Mouse (Mus musculus): ENCODE measurements around the gene Gzme. TPM values are rescaled to one million over a fixed set of nuclear protein-coding genes. Genes with fewer than 3 reads are reported as not detected.
"Not testable (repeated sequence)": the region's sequence is repeated elsewhere in the genome, so short reads cannot be mapped to it uniquely, and the experiment has no call there.

The Gzme gene
- polyA plus RNA-seq (2015; fragmentation: Nextera tagmentation; extraction: Ambion mirVana), result not detected in 2 replicates

DNA sequence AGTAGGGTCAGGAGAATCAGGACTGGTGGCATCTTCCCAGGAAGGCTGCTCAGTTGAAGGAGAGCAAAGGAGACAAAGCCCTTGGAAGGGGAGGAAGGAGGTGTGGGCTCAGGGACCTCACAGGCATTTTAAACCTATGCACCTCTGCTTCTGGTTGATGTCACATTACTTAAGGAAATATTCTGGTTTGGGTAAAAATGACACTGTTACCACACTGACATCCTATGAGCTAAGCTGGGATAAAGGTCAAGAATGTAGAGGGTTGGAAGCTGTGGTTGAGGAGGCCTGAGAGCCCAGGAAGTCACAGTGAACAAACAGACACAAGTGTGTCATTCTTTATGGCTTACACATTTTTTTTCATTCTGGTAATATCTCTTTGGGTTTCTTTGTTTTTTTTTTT lies at the start of gene Gzme:
TSS of gene Gzme (minus strand) at position 101 of the 400 bp plus-strand sequence.
- H3K4me2 ChIP-seq (replicated peaks), result no peak within 1 kb of the TSS
- H3K36me3 ChIP-seq, result no peaks in the 10 kb centered on the region
- no peaks in the 10 kb centered on the region for H3K4me1 ChIP-seq (replicated peaks)
- H3K27me3 ChIP-seq (replicated peaks), result no peaks in the 10 kb centered on the region
- H3K9me3 ChIP-seq, result no peaks in the 10 kb centered on the region
- ATAC-seq, result no peak
- no peak within 1 kb of the TSS for H3K9ac ChIP-seq
- H3K27ac ChIP-seq, result no peak within 1 kb of the TSS
- H3K4me3 ChIP-seq (replicated peaks), result no peak within 1 kb of the TSS

DNA sequence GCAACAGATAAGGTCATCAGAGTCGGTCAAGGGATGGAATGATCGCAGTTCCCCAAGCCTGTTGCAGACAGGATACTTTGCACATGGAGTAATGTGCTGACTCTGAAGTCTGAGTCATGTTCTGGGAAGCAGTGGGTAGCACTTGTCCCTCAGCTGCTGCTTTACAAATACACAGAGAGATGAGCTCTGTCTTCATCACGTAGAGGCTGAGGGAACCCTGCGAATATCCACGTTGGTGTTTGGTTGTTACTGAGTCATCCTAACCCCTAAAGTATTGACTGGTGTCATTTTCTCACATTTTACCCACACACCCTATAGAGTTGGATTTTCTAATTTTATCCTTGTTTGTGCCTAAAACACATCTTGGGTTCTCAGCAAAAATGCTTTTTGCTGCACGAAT lies 47.6 kb upstream of the Gzme start:
- WGBS, result 72% methylated on average over 6 of the region's 6 CpGs
- no peak for ATAC-seq
- Histone ChIP-seq H3K4me1 (replicated peaks) (no peaks in the 10 kb centered on the region), H3K4me3 (replicated peaks) (no peak overlapping the region), H3K27ac (no peak overlapping the region), H3K27me3 (replicated peaks) (no peaks in the 10 kb centered on the region), H3K9me3 (no peaks in the 10 kb centered on the region), H3K9ac (no peak overlapping the region), H3K36me3 (no peaks in the 10 kb centered on the region), H3K4me2 (replicated peaks) (no peak overlapping the region)

DNA sequence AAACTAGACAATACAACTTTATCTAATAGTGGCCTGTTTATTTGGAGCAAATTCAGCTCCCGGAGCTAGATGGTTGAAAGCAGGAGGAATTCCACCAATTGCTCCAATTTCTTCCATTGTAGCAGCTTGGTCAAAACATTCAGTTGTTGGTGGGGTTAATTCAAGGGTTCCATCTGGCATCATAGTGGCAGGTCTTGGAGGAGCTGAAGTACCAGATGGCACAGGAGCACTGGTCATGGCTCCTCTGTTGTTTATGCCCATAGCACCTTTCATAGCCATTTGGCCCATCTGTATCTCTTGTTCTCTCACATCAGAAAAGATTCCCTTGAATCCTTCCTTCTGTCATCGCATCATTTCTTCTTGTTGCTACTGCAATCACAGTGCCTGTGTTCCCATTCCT lies 41.7 kb upstream of the Gzme start:
- no peak overlapping the region for H3K9ac ChIP-seq
- no peak overlapping the region for H3K4me2 ChIP-seq (replicated peaks)
- no peaks in the 10 kb centered on the region for H3K27me3 ChIP-seq (replicated peaks)
- ATAC-seq, result no peak
- H3K4me3 ChIP-seq (replicated peaks), result no peak overlapping the region
- H3K27ac ChIP-seq, result no peak overlapping the region
- no peaks in the 10 kb centered on the region for H3K4me1 ChIP-seq (replicated peaks)
- WGBS, result 82% methylated on average over 2 of the region's 2 CpGs
- no peaks in the 10 kb centered on the region for H3K9me3 ChIP-seq
- no peaks in the 10 kb centered on the region for H3K36me3 ChIP-seq

GRCm38 (mm10) chr14:56159479-56159878 lies 39.1 kb upstream of the Gzme start, which contains the start of gene Gzmg:
Gene Gzmg, minus strand, starts transcription at chr14:56159579.
- H3K4me1 ChIP-seq (replicated peaks); H3K27me3 ChIP-seq (replicated peaks); H3K27ac ChIP-seq; H3K36me3 ChIP-seq; ATAC-seq; H3K9ac ChIP-seq; H3K4me3 ChIP-seq (replicated peaks); H3K4me2 ChIP-seq (replicated peaks); H3K9me3 ChIP-seq: not testable (repeated sequence)
- WGBS, result 88% methylated on average over 2 of the region's 2 CpGs

GRCm38 (mm10) chr14:56155340-56155739 lies 34.9 kb upstream of the Gzme start:
- 64% methylated on average over 2 of the region's 2 CpGs for WGBS
- no peak overlapping the region for H3K27ac ChIP-seq
- H3K4me1 ChIP-seq (replicated peaks), result no peaks in the 10 kb centered on the region
- no peaks in the 10 kb centered on the region for H3K27me3 ChIP-seq (replicated peaks)
- no peak overlapping the region for H3K4me2 ChIP-seq (replicated peaks)
- H3K4me3 ChIP-seq (replicated peaks), result no peak overlapping the region
- no peaks in the 10 kb centered on the region for H3K36me3 ChIP-seq
- no peaks in the 10 kb centered on the region for H3K9me3 ChIP-seq
- H3K9ac ChIP-seq, result no peak overlapping the region
- no peak for ATAC-seq

- not testable (repeated sequence) for H3K27me3 ChIP-seq (replicated peaks); H3K9ac ChIP-seq; H3K4me3 ChIP-seq (replicated peaks); H3K27ac ChIP-seq; H3K9me3 ChIP-seq; H3K36me3 ChIP-seq; H3K4me2 ChIP-seq (replicated peaks); H3K4me1 ChIP-seq (replicated peaks); ATAC-seq
- WGBS, result 86% methylated on average over 1 of the region's 1 CpGs
These were observed 13.2 kb upstream of the Gzme start for GRCm38 (mm10) chr14:56133675-56134074.

DNA sequence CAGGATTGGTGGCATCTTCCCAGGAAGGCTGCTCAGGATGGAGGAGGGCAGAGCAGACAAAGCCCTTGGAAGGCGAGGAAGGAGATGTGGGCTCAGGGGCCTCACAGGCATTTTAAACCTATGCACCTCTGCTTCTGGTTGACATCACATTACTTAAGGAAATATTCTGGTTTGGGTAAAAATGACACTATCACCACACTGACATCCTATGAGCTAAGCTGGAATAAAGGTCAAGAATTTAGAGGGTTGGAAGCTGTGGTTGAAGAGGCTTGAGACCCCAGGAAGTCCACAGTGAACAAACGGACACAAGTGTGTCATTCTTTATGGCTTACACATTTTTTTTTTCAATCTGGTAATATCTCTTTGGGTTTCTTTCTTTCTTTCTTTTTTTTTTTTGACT lies 12.1 kb upstream of the Gzme start, which contains the start of gene Gzmd:
TSS of gene Gzmd (minus strand) at position 101 of the 400 bp plus-strand sequence.
- not testable (repeated sequence) for H3K9ac ChIP-seq; H3K36me3 ChIP-seq; H3K27ac ChIP-seq; H3K4me1 ChIP-seq (replicated peaks); H3K4me2 ChIP-seq (replicated peaks); H3K9me3 ChIP-seq; ATAC-seq; H3K27me3 ChIP-seq (replicated peaks); H3K4me3 ChIP-seq (replicated peaks)
- WGBS, result 73% methylated on average over 2 of the region's 2 CpGs

- Histone ChIP-seq H3K4me3 (replicated peaks) (no peak overlapping the region), H3K27ac (no peak overlapping the region), H3K9me3 (no peaks in the 10 kb centered on the region), H3K36me3 (no peaks in the 10 kb centered on the region), H3K9ac (no peak overlapping the region), H3K27me3 (replicated peaks) (no peaks in the 10 kb centered on the region), H3K4me2 (replicated peaks) (no peak overlapping the region), H3K4me1 (replicated peaks) (no peaks in the 10 kb centered on the region)
- ATAC-seq, result no peak
- WGBS, result 54% methylated on average over 3 of the region's 3 CpGs
These were observed 7.9 kb upstream of the Gzme start for GRCm38 (mm10) chr14:56128341-56128740.

- Histone ChIP-seq H3K27me3 (replicated peaks) (no peaks in the 10 kb centered on the region), H3K4me3 (replicated peaks) (no peak overlapping the region), H3K4me1 (replicated peaks) (no peaks in the 10 kb centered on the region), H3K9ac (no peak overlapping the region), H3K36me3 (no peaks in the 10 kb centered on the region), H3K4me2 (replicated peaks) (no peak overlapping the region), H3K27ac (no peak overlapping the region), H3K9me3 (no peaks in the 10 kb centered on the region)
- no peak for ATAC-seq
- WGBS, result 84% methylated on average over 3 of the region's 3 CpGs
These were observed 3.1 kb upstream of the Gzme start for GRCm38 (mm10) chr14:56123516-56123915.

GRCm38 (mm10) chr14:56115531-56116310 lies 4.7 kb downstream of the Gzme start:
- H3K36me3 ChIP-seq; H3K27ac ChIP-seq; H3K9me3 ChIP-seq; H3K4me1 ChIP-seq (replicated peaks); H3K4me3 ChIP-seq (replicated peaks); H3K27me3 ChIP-seq (replicated peaks); H3K9ac ChIP-seq; H3K4me2 ChIP-seq (replicated peaks); ATAC-seq: not testable (repeated sequence)
- WGBS, result 89% methylated on average over 33 of the region's 33 CpGs

DNA sequence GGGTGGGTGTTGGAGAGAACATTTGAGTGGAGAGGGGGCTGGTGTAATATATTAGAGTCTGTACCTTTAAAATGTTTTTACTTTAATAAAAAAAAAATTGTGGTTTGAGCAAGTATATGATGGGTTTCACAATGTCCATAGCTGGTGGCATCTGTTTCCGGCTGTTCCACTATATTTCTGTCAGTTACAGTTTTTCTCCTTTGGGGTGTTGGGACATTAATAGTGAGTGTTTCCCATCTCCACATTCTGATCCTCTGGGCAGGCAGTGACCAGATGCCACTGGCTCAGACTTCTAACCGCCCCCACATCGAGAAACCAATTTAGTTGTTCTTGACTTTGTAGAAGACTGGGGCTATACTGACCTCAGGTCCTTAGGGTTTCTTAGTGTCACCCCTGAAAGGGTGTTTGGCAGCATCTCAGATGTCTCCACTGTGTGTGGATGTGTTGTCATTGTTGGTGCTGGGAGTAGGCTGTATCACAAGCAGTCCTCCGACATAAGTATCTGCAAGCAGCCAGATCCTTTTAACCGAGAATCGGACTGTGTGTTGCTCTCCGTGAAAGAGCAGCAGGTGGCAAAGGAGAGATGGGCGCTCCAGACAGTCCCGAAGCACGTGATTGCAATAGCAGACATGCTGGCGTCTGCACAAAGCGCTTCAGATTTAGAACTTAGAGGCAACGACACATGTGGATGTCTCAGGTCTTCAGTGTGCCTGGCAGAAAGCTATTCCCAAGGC lies 14.8 kb downstream of the Gzme start:
- H3K4me1 ChIP-seq (replicated peaks), result no peaks in the 10 kb centered on the region
- no peaks in the 10 kb centered on the region for H3K9me3 ChIP-seq
- ATAC-seq, result no peak
- H3K4me2 ChIP-seq (replicated peaks), result no peak overlapping the region
- no peak overlapping the region for H3K4me3 ChIP-seq (replicated peaks)
- H3K36me3 ChIP-seq, result no peaks in the 10 kb centered on the region
- 84% methylated on average over 13 of the region's 13 CpGs for WGBS
- no peaks in the 10 kb centered on the region for H3K27me3 ChIP-seq (replicated peaks)
- H3K27ac ChIP-seq, result no peak overlapping the region
- no peak overlapping the region for H3K9ac ChIP-seq

DNA sequence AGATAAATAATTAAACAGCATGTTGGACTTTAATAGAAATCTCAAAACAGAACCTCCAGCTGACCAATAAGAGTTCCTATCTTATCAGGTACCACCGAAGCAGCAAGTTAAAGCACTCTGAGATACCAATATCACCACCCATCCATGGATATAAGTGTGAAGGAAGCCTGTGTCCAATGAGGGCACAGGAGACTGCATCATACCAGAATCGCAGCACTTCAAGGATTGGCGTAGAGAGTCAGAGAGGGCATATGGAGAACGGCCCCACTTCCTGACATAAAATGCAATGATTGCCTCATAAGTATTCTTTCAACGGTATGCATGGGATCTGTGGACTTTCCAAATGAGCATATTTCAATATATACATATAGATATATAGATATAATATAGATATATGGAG lies 15.4 kb downstream of the Gzme start:
- Histone ChIP-seq H3K27me3 (replicated peaks) (no peaks in the 10 kb centered on the region), H3K27ac (no peak overlapping the region), H3K4me3 (replicated peaks) (no peak overlapping the region), H3K36me3 (no peaks in the 10 kb centered on the region), H3K9ac (no peak overlapping the region), H3K4me1 (replicated peaks) (no peaks in the 10 kb centered on the region), H3K4me2 (replicated peaks) (no peak overlapping the region), H3K9me3 (no peaks in the 10 kb centered on the region)
- 78% methylated on average over 5 of the region's 5 CpGs for WGBS
- ATAC-seq, result no peak

DNA sequence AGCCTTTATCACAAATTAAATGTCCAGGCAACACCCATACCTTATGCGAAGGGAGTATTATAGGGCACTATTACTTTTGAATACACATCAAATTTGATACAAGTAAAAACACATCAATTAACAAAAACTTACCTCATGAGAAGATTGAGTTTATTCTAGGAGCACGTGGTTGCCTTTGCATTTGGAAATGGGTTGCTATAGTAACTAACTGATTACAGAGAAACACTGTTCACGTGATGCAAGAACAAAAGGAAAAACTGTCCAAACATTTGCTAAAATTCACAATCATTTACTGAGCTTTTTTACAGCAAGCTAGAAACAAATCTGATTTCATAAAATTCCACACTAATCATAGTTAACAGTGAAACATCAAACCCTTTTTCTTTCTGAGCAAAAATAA lies 17.0 kb downstream of the Gzme start:
- H3K27me3 ChIP-seq (replicated peaks), result no peaks in the 10 kb centered on the region
- WGBS, result 64% methylated on average over 3 of the region's 3 CpGs
- no peak for ATAC-seq
- no peak overlapping the region for H3K4me2 ChIP-seq (replicated peaks)
- H3K4me1 ChIP-seq (replicated peaks), result no peaks in the 10 kb centered on the region
- H3K9me3 ChIP-seq, result no peaks in the 10 kb centered on the region
- no peak overlapping the region for H3K27ac ChIP-seq
- H3K36me3 ChIP-seq, result no peaks in the 10 kb centered on the region
- H3K4me3 ChIP-seq (replicated peaks), result no peak overlapping the region
- no peak overlapping the region for H3K9ac ChIP-seq
